Mouse (Mus musculus) cerebellum, adult 2 months (tissue): Measurements from ENCODE around the gene Fnip2. TPM values are rescaled to one million over a fixed set of nuclear protein-coding genes. Genes with fewer than 3 reads are reported as not detected.

Experiments used
- DNase-seq, 2 experiments: peaks; one replicate each; pipeline ENCODE4 v3.0.0; 2021
- H3K27ac ChIP-seq: fragments of 200-500 bp; 2 replicates; pipeline ENCODE4 v1.5.1; 2012; ENCODE audit warnings: low read length, control low read depth, inconsistent platforms; ENCODE audit not compliant: insufficient read depth
- H3K27me3 ChIP-seq: fragments of 200-500 bp; 2 replicates; pipeline ENCODE4 v1.6.1; 2012; ENCODE audit warnings: inconsistent platforms, mild to moderate bottlenecking, low read length, moderate library complexity; ENCODE audit not compliant: control insufficient read depth, insufficient read depth
- H3K4me1 ChIP-seq: fragments of 200-500 bp; 2 replicates; pipeline ENCODE4 v1.6.1; 2011; ENCODE audit warnings: low read length; ENCODE audit not compliant: control insufficient read depth, insufficient read depth
- H3K4me3 ChIP-seq: fragments of 200-500 bp; replicated peaks from 2 replicates; pipeline ENCODE3; 2011; ENCODE audit warnings: mild to moderate bottlenecking, low read depth, low read length, control low read depth; ENCODE audit not compliant: insufficient read depth
- CTCF ChIP-seq: fragments of 200-500 bp; IDR thresholded peaks from 2 replicates; pipeline ENCODE4 v1.5.1; 2011; ENCODE audit warnings: low read depth, mild to moderate bottlenecking, control low read depth, low read length, moderate library complexity, borderline replicate concordance; ENCODE audit not compliant: insufficient read depth
- POLR2A ChIP-seq: fragments of 200-500 bp; IDR thresholded peaks from 2 replicates; pipeline ENCODE4 v1.6.1; 2011; ENCODE audit warnings: low read length, control low read depth, borderline replicate concordance; ENCODE audit not compliant: insufficient read depth
- WGBS: fragments of 180-500 bp; shearing (Covaris S2); methylation state at CpG from one replicate; pipeline ENCODE4 v1.1.7; 2018; 5-methylcytosine and 5-hydroxymethylcytosine counted together
- polyA plus RNA-seq: library from polyadenylated mRNA; depleted of rRNA; stranded (reverse); fragments of >200 nt; gene quantifications from 2 replicates; pipeline ENCODE4 v1.2.3, GENCODE M21; 2012

The Fnip2 gene
- polyA plus RNA-seq, 1 experiment, result 16.3 TPM

- Histone ChIP-seq H3K27me3 (no peaks in the 10 kb centered on the region), H3K4me1 (no peaks in the 10 kb centered on the region), H3K27ac (no peak overlapping the region), H3K4me3 (no peak overlapping the region)
- WGBS, result 76% methylated on average over 3 of the region's 3 CpGs
- TF ChIP-seq POLR2A, result no peak
- no peak for TF ChIP-seq CTCF
- DNase-seq, result no peak
Observed at GRCm38 (mm10) chr3:79572399-79572798, 4.8 kb upstream of the Fnip2 start.

- peaks cover 11% of the 10 kb centered on the region; the same call in 1 of the 2 replicates for H3K4me1 ChIP-seq
Observed at GRCm38 (mm10) chr3:79569351-79569681, 1.7 kb upstream of the Fnip2 start.

DNA sequence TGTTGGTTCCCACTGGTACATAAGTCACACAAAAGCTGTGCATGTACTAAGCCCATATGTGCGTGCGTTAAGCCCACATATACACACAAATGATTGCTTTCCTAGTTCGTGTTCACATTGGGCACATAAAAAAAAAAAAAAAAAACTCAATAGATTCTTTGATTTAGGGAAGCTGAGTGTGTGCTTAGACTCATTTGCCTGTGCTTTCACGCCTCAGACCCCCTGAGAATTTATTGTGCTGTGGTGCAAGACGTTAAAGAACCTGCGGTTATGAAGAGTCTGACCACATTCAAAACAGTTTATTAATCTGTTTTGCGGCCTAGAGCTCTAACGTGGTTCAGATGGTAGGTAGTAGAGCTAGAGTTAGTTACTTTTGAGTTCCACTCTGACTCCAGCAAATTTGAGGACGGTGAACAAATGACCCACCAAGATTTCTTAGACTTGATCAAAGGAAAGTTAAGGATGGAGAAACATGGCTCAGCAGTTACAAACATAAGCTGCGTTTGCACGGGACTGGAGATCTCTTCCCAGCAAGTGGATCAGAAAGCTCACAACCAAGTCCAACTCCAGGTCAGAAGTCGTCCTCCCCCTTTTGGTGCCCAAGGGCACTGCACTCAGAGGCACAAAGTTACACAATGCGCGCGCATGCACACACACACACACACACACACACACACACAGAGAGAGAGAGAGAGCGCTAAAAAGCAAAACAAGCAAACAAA lies 1.2 kb upstream of the Fnip2 start:
- WGBS, result 83% methylated on average over 16 of the region's 16 CpGs
- TF ChIP-seq POLR2A (no peak), CTCF (no peak)
- no peak for DNase-seq

More at GRCm38 (mm10) chr3:79569351-79569681, 1.7 kb upstream of the Fnip2 start:
- TF ChIP-seq POLR2A (no peak), CTCF (no peak)
- DNase-seq, result no peak
- Histone ChIP-seq H3K27ac (no peak overlapping the region), H3K4me3 (no peak overlapping the region), H3K27me3 (no peaks in the 10 kb centered on the region)
- WGBS, result 91% methylated on average over 3 of the region's 3 CpGs

GRCm38 (mm10) chr3:79566716-79567691 lies 592 bp downstream of the Fnip2 start:
- peak; percentile 44 to 62 for DNase-seq
- Histone ChIP-seq H3K27ac (peak overlapping the region; percentile 62), H3K4me3 (peak overlapping the region; percentile 90), H3K27me3 (no peaks in the 10 kb centered on the region), H3K4me1 (peaks cover 16% of the 10 kb centered on the region; the same call in 1 of the 2 replicates)
- WGBS, result 2% methylated on average over 60 of the region's 60 CpGs
- TF ChIP-seq CTCF, result no peak
- TF ChIP-seq POLR2A, result no peak

More for the DNA sequence above, 1.2 kb upstream of the Fnip2 start:
- Histone ChIP-seq H3K27me3 (no peaks in the 10 kb centered on the region), H3K4me1 (peaks cover 11% of the 10 kb centered on the region; the same call in 1 of the 2 replicates), H3K4me3 (no peak overlapping the region), H3K27ac (no peak overlapping the region)

- peaks cover 20% of the 10 kb centered on the region; the same call in 1 of the 2 replicates for H3K4me1 ChIP-seq
- DNase-seq, result peak in 1 of 2 experiments; percentile 32
- no peak overlapping the region for H3K27ac ChIP-seq
- WGBS, result 64% methylated on average over 10 of the region's 10 CpGs
- TF ChIP-seq CTCF, result no peak
- TF ChIP-seq POLR2A, result no peak
- H3K27me3 ChIP-seq, result no peaks in the 10 kb centered on the region
- peak overlapping the region; percentile 14 for H3K4me3 ChIP-seq
Observed at GRCm38 (mm10) chr3:79564875-79565606, 2.6 kb downstream of the Fnip2 start.

DNA sequence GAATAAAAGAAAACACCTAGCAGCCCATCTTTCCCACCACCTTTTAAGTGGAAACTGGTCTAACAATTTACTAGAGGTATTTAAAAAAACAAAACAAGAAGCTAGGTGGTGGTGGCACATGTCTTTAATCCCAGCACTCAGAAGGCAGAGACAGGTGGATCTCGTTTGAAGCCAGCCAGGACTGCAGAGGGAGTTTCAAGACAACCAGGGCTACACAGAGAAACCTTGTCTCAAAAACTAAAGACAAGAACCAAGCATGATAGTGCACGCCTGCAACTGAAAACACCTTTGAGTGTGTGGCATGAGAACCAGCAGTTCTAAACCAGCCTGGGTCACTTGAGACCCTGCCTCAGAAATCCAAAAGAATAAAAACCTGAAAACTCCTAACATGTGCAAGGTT lies 4.1 kb downstream of the Fnip2 start:
- no peak overlapping the region for H3K27ac ChIP-seq
- WGBS, result 68% methylated on average over 2 of the region's 2 CpGs
- H3K4me1 ChIP-seq, result peaks cover 27% of the 10 kb centered on the region
- no peak for DNase-seq
- no peak for TF ChIP-seq POLR2A
- TF ChIP-seq CTCF, result no peak
- H3K27me3 ChIP-seq, result no peaks in the 10 kb centered on the region
- H3K4me3 ChIP-seq, result no peak overlapping the region
